Mouse (Mus musculus): ENCODE results near the gene Nrgn. TPM values are rescaled to one million over a fixed set of nuclear protein-coding genes. Genes with fewer than 3 reads are reported as not detected.

Gene Nrgn
- polyA plus RNA-seq, 1 experiment = 20.2 TPM

DNA sequence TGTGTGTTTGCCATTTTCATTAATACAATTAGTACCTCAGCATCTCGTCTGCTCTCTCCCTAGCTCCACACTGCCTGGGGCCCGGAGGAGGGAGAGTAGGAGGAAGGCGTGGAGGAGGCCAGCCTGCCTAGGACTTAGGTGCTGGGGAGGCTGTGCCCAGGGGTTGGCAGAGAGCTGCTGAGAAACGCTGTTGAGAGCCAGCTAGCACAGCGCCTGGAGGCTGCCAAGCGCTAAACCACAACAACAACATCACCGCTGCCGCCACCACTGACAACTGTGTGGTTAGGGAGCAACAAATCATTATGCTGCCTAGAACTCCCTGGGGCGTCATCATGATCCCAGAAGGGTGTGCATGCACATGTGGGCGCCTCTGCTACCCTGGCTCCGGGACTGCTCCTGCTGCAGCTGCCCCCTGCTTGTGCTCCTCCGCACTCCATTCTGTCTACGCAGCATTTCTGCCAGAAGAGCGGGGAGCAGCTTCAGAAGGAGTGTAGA, 23.8 kb upstream of the Nrgn start:
- WGBS = 42% methylated on average over 14 of the region's 14 CpGs
- H3K4me3 ChIP-seq (replicated peaks; ENCODE audit: extremely low read depth, low read depth, low read length) = no peak overlapping the region
- TF ChIP-seq CTCF (IDR thresholded peaks at IDR 0.05; ENCODE audit: insufficient read depth, low read length) = no peak
- no peaks in the 10 kb centered on the region for H3K4me1 ChIP-seq (ENCODE audit: control insufficient read depth, insufficient read depth, low read length)
- DNase-seq = no peak

DNA sequence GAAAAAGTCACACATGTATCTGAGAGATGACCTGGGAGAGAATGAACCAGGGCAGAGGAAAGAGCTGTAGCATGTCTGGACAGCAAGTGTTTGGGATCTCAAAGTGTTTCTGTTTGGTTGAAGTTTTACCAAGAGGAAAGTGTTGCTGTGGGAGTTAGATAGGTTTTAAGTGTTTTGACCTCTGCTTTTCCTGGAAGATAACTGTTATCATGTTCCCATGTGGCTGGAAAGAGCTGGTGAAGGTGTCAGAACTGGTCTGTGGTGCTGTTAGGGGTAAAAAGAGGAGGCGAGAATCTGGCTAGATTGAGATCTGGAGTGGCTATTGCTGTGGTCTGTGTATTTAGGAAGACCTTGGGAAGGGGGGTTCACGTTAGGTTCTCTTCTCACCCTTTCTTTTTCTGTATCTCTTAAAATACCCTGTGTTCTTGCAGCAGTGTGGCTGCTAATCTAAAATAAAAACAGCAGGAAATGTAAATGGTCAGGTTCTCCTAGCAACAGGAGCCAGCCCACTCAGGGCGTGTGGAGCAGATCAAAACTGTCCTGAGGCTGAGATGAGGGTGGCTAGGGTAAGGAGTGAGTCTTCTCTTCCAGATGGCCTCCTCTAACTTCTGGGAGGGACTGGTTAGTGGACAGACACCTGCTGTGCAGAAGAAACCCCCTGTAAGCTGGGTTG, 19.6 kb upstream of the Nrgn start:
- WGBS = 50% methylated on average over 3 of the region's 3 CpGs
- Histone ChIP-seq H3K4me3 (replicated peaks; ENCODE audit: extremely low read depth, low read depth, low read length) (no peak overlapping the region), H3K4me1 (ENCODE audit: control insufficient read depth, insufficient read depth, low read length) (peaks cover 10% of the 10 kb centered on the region; the same call in 1 of the 2 replicates)
- no peak for TF ChIP-seq POLR2A (IDR thresholded peaks at IDR 0.05; ENCODE audit: borderline replicate concordance, extremely low read depth, low read depth, low read length)
- no peak for TF ChIP-seq CTCF (IDR thresholded peaks at IDR 0.05; ENCODE audit: insufficient read depth, low read length)
- no peak for DNase-seq

DNA sequence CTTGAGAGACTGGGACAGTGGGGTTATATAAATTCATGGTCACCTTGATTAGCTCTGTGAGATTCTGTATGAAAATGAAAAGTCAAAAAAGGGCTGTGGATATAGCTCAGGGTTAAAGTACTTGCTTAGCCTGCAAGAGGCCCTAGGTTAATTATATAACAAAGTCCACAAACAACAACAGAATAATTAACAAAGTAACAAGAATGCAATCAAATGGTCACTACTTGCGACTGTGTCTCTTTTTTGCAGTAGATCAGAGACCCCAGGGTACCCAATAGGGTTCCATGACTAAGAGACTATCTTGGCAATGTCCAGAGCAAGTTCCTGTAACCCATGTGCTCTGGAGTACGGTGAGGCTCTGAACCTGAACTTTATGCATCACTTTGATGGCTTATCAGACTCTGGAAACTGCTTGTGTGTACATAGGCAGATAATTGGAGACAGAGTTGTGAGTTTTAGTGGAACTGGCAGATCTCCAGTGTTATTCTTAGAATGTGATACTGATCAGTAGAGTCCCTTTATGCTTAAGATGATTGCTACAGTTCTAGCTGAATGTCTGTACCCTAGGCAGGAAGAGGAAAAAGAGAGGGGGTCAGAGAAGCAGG, 16.6 kb upstream of the Nrgn start:
- 53% methylated on average over 2 of the region's 2 CpGs for WGBS
- DNase-seq = no peak
- TF ChIP-seq CTCF (IDR thresholded peaks at IDR 0.05; ENCODE audit: insufficient read depth, low read length) = no peak
- TF ChIP-seq POLR2A (IDR thresholded peaks at IDR 0.05; ENCODE audit: borderline replicate concordance, extremely low read depth, low read depth, low read length) = no peak
- H3K4me1 ChIP-seq (ENCODE audit: control insufficient read depth, insufficient read depth, low read length) = peaks cover 10% of the 10 kb centered on the region; the same call in 1 of the 2 replicates
- no peak overlapping the region for H3K4me3 ChIP-seq (replicated peaks; ENCODE audit: extremely low read depth, low read depth, low read length)

DNA sequence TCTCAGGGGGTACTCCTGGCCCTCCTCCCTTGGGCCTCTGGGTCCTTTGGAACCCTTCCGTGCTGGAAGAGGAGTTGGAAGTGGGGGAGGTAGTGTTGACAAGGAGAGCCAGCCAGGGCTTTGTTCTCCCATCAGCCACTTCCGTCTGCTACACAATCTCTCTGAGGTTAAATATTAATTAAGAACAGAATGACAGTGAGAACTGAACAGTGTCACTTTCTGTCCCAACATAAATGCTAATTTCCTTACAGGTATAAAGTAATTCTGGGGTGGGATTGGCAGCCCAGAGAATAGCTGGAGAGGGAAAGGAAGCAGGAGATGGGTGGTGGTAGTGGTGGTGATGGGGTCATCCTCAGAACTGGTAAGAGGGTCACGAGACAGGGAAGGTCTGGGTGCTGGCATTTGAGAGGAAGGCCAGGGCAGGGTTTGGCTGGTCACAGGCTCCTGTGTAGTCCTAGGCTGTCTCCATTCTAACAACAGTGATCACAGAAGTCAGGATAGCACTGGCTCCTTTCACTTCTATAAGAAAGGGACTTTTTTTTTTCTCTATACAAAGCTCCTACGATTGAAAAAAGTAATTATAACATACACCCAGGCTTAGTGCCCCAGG, 16.0 kb upstream of the Nrgn start:
- WGBS = 23% methylated on average over 4 of the region's 4 CpGs
- Histone ChIP-seq H3K4me3 (replicated peaks; ENCODE audit: extremely low read depth, low read depth, low read length) (no peak overlapping the region), H3K4me1 (ENCODE audit: control insufficient read depth, insufficient read depth, low read length) (peaks cover 10% of the 10 kb centered on the region; the same call in 1 of the 2 replicates)
- no peak for TF ChIP-seq POLR2A (IDR thresholded peaks at IDR 0.05; ENCODE audit: borderline replicate concordance, extremely low read depth, low read depth, low read length)
- no peak for DNase-seq

DNA sequence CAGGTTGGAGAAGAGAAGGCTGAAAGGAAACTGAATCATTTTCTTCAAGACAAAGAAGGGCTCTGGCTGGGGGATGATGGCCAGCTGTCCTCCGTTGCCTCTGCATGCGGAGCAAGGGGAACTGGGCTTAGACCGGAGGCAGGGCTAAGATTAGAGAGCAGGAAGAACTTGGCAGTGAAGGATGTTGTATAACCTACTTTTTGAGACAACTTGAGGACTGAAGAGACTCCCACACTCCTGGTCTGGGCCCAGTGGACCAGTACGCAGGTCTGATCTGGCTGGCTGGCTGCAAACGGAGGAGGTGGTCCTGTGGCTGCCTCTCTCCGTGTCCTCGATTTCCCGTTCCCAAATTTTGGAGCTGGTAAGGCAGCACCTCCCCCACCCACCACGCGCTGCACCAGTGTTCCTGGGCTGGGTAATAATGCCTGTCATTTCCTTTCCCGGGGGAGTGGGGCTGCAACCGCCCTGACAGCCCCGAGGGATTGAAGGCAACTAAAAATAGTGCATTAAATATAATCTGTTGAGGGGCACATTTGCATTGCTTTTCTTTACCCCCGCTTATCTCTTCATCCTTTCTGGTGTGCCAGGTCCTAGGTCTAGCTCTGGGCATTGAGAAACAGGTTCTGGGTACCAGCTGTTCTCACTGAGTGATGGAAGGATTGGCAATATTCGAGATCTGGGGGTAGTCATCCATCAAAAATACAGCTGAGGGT, 15.3 kb upstream of the Nrgn start:
- TF ChIP-seq POLR2A (IDR thresholded peaks at IDR 0.05; ENCODE audit: borderline replicate concordance, extremely low read depth, low read depth, low read length) (no peak), CTCF (IDR thresholded peaks at IDR 0.05; ENCODE audit: insufficient read depth, low read length) (no peak)
- WGBS = 15% methylated on average over 15 of the region's 15 CpGs
- DNase-seq = no peak
- Histone ChIP-seq H3K4me1 (ENCODE audit: control insufficient read depth, insufficient read depth, low read length) (peaks cover 10% of the 10 kb centered on the region; the same call in 1 of the 2 replicates), H3K4me3 (replicated peaks; ENCODE audit: extremely low read depth, low read depth, low read length) (no peak overlapping the region)

DNA sequence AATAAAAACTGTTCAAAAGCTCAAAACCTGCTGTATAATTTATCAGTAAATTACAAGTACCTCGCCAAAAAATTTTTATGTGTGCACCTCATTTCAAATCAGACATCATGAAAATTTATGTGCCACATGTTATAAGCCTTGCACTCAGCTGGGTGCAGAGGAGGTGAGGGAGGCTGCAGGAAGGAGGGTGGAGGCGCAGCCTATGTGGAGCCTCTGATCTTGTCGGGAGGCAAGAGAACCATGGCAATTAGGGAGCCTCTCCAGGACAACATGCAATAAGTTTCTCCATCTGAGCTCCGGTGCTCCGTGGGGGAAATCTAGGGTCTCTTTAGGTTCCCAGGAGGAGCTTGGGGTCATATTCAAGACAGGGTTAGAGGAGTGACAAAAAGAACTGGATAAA, 14.8 kb upstream of the Nrgn start:
- Histone ChIP-seq H3K4me1 (ENCODE audit: control insufficient read depth, insufficient read depth, low read length) (peaks cover 10% of the 10 kb centered on the region; the same call in 1 of the 2 replicates), H3K4me3 (replicated peaks; ENCODE audit: extremely low read depth, low read depth, low read length) (no peak overlapping the region)
- TF ChIP-seq CTCF (IDR thresholded peaks at IDR 0.05; ENCODE audit: insufficient read depth, low read length) (no peak), POLR2A (IDR thresholded peaks at IDR 0.05; ENCODE audit: borderline replicate concordance, extremely low read depth, low read depth, low read length) (no peak)
- 38% methylated on average over 5 of the region's 5 CpGs for WGBS
- no peak for DNase-seq

DNA sequence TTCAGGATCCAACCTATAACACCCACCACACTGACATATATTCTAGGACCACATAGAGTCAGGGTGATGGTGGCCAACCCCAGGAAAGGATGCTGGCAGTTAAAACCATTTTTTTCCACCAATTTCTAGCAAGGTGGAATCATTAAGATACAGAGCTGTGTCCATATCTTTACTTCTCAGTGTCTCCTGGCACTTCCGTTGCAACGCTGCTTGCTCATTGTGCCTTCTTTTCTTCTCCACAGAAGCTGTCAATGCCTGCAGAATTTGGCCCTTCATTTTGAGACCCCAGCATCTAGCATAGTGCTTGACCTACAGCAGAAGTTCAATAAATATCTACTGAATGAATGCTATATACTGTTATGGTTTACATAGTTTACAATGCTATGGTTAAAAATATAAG, 14.3 kb upstream of the Nrgn start:
- DNase-seq = no peak
- Histone ChIP-seq H3K4me3 (replicated peaks; ENCODE audit: extremely low read depth, low read depth, low read length) (no peak overlapping the region), H3K4me1 (ENCODE audit: control insufficient read depth, insufficient read depth, low read length) (peaks cover 10% of the 10 kb centered on the region; the same call in 1 of the 2 replicates)
- TF ChIP-seq POLR2A (IDR thresholded peaks at IDR 0.05; ENCODE audit: borderline replicate concordance, extremely low read depth, low read depth, low read length) (no peak), CTCF (IDR thresholded peaks at IDR 0.05; ENCODE audit: insufficient read depth, low read length) (no peak)
- WGBS = 97% methylated on average over 2 of the region's 2 CpGs

DNA sequence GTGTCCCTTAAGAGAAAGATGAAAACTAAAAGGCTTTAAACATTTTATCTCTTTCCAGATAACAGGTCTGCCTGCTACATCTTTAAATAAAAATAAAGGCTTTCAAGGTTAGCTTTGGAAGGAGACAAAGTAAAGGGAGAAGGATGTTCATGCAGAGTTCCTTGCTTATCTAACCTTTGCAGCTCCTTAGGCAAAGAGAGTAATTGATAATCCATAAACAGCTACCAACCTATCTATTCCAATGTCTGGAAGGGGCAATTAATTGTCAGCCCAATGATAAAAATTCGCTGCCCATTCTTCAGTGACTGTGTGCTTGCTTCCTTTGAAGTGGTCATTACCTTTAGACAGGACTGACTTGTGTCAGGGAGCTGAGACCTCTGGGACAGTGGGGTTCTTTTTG, 11.1 kb upstream of the Nrgn start:
- WGBS = 69% methylated on average over 1 of the region's 1 CpGs
- TF ChIP-seq CTCF (IDR thresholded peaks at IDR 0.05; ENCODE audit: insufficient read depth, low read length) (no peak), POLR2A (IDR thresholded peaks at IDR 0.05; ENCODE audit: borderline replicate concordance, extremely low read depth, low read depth, low read length) (no peak)
- H3K4me3 ChIP-seq (replicated peaks; ENCODE audit: extremely low read depth, low read depth, low read length) = no peak overlapping the region
- H3K4me1 ChIP-seq (ENCODE audit: control insufficient read depth, insufficient read depth, low read length) = peaks cover 8% of the 10 kb centered on the region; the same call in 1 of the 2 replicates
- DNase-seq = no peak

DNA sequence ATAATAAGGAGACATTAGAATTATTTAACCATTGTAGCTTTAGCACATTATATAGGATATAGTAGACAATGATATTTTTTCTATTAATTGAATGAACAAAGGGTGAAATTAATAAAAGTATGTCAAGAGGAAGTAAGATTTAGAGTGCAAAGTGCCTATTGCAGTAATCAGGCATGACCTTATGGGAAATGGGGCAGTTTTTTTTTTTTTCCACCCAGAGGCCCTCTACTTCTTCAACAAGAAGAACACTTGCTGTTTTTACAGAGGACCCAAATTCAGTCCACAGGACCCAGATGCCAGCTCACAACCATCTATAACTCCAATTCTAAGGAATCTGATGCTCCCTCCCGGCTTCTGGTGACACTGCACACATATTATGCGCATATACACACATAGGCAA, 7.9 kb upstream of the Nrgn start:
- no peak for DNase-seq
- Histone ChIP-seq H3K4me3 (replicated peaks; ENCODE audit: extremely low read depth, low read depth, low read length) (no peak overlapping the region), H3K4me1 (ENCODE audit: control insufficient read depth, insufficient read depth, low read length) (no peaks in the 10 kb centered on the region)
- WGBS = 86% methylated on average over 2 of the region's 2 CpGs
- TF ChIP-seq CTCF (IDR thresholded peaks at IDR 0.05; ENCODE audit: insufficient read depth, low read length) = no peak
- TF ChIP-seq POLR2A (IDR thresholded peaks at IDR 0.05; ENCODE audit: borderline replicate concordance, extremely low read depth, low read depth, low read length) = no peak

Measured in lung, adult 2 months (tissue).